Mouse (Mus musculus) left cerebral cortex, postnatal 4 days (tissue): ENCODE data around the gene Zfp827. TPM values are rescaled to one million over a fixed set of nuclear protein-coding genes. Genes with fewer than 3 reads are reported as not detected.
"Not testable (repeated sequence)": the region's sequence is repeated elsewhere in the genome, so short reads cannot be mapped to it uniquely, and the experiment has no call there.

Experiments used
- DNase-seq: peaks from one replicate; pipeline ENCODE4 v3.0.0-alpha.2; 2022
- intact Hi-C: fragments of 180-260 bp; cut with DNase I; formaldehyde crosslinking; loops from one replicate; pipeline ENCODE4 v1.15.1; 2025
- total RNA-seq, 2 experiments: library from RNA; stranded (reverse); gene quantifications; 2 replicates each; pipeline ENCODE4 v1.2.3; 2021

Gene Zfp827
- total RNA-seq, 2 experiments from 2014 or later, result 29.9 to 30.2 TPM

DNA sequence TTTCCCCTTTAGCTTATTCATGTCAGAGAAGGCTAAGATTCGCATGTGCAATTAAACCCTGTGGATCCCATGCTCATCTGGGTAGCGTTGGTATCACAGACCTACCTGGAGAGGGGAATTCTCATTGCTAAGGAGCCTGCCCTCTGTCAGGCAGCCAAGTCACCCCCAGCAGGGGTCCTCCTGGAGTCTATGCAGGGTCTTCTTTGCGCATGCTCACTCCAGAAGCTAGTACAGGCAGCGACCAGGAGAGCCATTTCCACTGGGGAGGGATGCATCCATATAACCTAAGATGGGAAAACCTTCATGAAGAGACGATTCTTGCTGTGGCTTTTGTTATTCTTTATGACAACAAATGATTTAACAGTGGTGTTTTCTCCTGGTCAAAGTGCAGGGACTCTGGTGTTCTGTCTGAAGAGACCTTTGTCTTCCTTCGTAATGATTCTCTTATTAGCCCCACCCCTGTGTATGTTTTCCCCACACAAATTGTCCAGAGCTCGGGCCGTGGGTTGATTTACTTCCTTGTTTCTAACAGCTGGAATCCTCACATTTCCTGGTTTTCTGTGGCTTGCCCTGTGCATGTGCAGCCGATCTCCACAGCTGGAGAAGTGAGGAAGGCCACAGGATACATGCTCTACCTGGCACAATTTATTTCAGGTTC is 75.8 kb downstream of the Zfp827 start:
- DNase-seq, result no peak
- intact Hi-C loops, result no loop called here

DNA sequence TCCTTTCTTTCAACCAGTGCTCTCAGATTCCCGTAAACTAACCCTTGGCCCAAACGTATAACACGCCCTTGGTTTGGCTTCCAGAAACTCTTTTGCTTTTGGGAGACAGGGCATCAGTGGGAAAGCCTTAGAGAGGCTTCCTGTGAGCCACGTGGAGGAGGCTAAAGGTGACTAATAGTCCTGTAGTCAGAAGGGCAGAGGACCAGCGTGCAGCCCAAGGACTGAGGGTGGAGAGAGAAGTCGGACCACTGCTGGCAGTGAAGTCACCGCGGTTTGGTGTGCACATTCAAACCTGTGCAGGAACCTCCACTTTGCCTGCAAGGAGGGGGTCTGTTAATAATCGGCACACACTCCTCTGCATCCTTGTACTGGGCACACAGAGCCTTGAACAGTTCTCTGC is 76.4 kb downstream of the Zfp827 start:
- no peak for DNase-seq
- intact Hi-C loops, result no loop called here

DNA sequence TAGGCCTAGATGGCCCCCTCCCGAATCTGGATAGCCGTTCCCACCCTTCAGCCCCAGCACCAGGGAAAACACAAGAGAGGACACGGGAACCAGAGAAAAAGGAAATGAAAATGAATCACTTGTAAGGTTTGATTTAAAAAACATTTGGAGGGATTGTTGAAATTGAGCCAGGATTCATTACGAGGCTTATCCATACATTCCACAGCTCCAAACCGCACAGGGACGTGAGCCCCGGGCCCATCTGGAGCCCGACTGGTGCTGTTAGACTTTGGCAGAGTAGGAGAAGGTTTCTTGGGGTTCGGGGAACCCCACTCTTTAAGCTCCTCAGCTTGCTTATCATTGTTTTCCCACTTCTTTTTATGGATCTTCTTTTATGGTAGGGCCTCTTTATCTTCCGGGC is 76.9 kb downstream of the Zfp827 start:
- intact Hi-C loops, result no loop called here
- no peak for DNase-seq

DNA sequence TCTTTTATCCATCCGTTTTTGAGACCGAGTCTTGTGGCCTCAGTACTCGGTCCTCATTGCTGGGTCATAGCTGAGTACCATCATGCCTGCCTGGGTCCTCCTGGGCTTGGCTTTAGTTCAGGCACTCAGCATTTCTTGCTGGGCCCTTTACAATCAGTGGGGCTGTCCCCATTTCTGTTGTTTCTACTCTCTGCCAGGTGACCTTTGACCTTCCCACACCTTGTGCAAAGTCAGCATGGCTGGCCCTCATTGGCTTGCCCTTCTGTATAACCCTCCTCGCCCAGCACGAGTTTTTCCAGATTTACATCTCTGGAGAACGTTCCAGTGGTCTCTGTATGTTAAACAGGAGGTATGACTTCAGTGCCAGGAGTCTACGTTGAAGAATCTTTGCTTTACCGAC is 83.2 kb downstream of the Zfp827 start:
- intact Hi-C loops, result no loop called here
- no peak for DNase-seq

DNA sequence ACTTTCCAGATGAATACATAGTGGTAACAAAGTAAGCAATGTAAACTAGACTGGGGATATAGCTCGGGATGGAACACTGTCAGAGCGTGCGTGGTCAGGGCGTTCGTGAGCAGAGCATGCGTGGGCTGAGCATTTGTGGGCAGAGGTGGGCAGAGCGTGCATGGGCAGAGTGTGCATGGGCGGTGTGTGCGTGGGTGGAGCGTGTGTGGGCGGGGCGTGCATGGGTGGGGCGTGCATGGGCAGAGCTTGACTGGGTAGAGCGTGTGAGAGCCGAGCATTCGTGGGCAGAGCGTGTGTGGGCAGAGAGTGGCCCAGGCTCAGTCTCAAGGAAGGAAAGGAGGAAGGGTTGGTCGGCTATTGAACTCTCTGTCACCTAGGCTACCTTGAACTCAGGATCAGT is 84.2 kb downstream of the Zfp827 start:
- no peak for DNase-seq
- intact Hi-C loops, result no loop called here

DNA sequence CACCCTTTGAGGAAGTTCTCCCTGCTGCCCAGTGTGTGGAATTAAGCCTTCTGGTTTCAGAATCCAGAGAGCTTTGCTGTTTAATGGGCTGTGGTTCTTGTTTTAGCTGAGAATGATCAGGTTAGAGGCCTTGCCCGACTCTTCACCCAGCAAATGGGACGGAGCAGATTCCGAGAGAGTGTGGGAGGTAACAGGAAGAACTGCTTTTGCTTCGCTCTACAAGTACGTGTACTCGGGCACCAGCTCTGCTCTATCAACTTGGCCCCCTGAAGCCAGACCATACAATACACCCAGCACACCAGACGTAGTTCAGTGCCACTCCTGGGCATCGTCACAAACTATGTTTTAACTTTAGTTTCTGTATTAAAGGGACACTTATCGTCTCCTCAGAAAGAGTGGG is 85.3 kb downstream of the Zfp827 start:
- intact Hi-C loops, result no loop called here
- DNase-seq, result no peak

DNA sequence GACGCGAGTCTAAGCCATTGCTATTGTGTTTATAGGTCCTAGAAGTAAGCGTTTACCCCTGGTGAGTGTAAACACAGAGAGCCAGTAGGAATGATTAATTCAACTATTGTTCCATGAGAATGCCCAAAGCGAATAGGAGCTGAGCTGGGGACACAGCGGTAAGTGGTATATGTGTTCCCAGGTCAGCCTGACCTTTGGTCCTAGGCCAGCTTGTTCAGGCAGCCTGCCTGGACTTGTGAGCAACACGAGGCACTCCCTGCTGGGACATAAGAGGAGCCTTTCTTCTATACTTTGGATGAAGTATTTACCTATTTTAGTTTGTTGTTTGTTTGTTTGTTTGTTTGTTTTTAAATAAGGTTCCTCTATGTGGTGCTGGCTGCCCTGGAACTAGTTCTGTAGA is 86.3 kb downstream of the Zfp827 start:
- intact Hi-C loops, result no loop called here
- DNase-seq, result no peak

DNA sequence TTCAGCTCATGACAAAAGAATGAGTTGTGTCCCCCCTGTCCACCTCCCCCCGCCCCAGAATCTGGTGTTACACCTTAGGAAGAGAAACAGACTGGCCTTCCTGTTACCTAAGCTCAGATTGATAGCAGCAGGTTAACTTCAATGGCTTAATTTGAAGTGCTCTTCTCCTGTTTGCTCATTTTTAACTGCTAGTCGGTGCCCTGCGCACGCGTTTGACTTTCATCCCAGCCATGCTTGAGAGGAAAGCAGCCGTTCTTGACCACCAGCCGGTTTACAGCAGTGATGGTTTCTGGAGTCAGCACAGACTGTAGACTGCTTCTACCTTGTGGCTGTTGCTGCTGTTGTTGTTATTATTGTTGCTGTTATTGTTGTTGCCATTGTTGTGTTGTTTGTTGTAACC is 88.2 kb downstream of the Zfp827 start:
- DNase-seq, result no peak
- intact Hi-C loops, result no loop called here

DNA sequence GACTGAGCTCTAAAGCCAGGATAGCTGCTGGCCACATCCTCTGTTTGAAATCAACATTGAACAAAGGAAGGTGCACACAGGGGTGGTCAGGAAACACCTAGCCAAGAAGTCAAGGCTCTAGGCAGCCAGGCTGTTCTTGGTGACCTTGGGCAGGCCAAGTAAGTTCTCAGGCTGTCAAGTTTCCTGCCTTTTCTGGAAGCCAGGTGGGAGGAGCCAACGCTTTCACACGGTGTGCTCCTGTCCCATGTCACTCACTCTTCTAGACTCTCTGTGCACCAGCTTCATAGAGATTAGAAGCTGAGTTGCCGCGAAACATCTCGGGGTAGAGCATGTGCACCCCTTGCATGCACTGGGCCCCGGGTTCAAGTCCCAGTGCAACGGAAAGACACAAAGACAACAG is 89.5 kb downstream of the Zfp827 start:
- no peak for DNase-seq
- intact Hi-C loops, result no loop called here

DNA sequence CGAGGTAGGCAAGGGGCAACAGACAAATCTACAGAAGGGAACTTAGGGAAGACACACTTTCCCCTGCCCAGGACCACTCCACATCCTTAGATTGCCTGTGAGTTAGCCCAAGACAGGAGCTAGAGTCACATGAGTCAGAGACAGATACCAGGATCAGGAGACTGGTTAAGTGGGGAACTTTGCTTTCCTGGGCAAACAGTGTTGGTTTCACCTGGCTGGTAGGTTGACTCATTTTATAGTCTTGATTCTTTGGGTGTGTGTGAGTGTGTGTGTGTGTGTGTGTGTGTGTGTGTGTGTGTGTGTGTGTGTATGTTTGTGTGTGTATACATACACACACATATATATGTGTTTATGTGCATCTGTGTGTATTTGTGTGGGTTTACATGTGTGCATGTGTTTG is 93.4 kb downstream of the Zfp827 start:
- intact Hi-C loops, result loop anchor here (10.0 kb wide), 1 partner anchor 87 kb away; no protein-coding TSS in a partner anchor

DNA sequence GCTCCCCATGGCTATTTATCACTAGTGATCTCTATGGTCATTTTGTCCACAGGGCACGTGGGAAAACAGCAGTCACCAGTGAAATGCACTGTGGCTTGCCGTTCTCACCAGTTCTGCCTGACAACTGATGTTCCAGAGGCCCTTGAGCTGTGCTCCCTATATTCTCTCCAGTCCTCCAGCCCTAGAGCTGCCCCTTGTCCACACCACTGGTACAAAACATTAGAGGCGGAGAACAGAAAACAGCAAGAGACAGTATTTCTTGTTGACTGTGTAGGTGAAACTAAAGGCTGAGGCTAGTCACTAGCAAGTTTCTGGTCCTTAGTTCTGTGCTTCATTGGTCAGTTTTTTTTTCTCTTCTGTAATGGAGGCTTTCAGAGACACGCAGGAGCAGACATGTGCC is 96.0 kb downstream of the Zfp827 start:
- DNase-seq, result no peak
- intact Hi-C loops, result loop anchor here (10.0 kb wide), 1 partner anchor 89 kb away; no protein-coding TSS in a partner anchor

More for the DNA sequence above, 93.4 kb downstream of the Zfp827 start:
- no peak for DNase-seq

DNA sequence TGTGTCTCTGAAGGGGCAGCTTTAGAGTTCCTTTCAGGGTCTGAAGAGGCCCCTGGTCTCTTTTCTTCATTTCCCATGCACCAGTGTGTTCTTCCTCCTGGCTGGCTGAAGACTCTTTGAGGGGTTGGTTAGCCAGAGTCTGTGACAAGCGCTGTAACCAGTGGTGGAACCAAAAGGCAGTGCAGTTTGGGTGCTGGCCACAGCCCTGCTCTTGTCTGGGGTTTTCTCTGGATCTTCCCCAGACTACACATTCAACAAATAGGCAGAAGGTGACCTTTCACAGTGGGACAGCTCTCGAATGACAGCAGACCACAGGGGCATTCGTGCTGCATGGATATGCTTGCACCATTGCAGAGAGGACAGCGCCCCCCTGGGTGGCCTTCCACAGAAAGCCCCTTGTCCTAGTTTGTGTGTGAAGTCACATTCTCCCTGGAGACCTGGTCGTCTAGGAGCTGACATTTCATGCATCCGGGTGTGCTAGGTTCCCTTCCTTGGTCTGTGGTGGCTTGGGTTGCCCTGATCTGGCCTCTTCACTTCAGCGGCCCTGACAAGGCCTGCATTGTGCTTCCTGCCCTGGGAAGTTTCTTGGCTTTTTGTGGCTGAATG is 99.1 kb downstream of the Zfp827 start:
- intact Hi-C loops, result loop anchor here (10.0 kb wide), 1 partner anchor 93 kb away; no protein-coding TSS in a partner anchor

DNA sequence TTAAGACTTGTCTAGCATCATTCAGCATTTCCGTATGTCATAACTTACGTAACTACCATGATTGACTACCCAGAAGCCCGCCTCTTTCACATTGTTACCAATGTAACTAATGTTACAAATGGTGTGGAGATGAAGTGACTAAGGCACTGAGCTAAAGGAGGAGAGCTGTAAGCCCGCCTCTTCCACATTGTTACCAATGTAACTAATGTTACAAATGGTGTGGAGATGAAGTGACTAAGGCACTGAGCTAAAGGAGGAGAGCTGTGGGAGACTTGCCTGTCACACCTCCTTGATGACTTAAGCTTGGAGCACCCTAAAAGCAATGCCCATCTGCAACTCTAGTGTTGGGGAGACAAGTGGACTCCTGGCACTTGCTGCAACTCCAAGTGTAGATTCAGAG is 100.3 kb downstream of the Zfp827 start:
- DNase-seq, result not testable (repeated sequence)
- intact Hi-C loops, result loop anchor here (10.0 kb wide), 1 partner anchor 94 kb away; no protein-coding TSS in a partner anchor

More for the DNA sequence above, 99.1 kb downstream of the Zfp827 start:
- DNase-seq, result no peak

DNA sequence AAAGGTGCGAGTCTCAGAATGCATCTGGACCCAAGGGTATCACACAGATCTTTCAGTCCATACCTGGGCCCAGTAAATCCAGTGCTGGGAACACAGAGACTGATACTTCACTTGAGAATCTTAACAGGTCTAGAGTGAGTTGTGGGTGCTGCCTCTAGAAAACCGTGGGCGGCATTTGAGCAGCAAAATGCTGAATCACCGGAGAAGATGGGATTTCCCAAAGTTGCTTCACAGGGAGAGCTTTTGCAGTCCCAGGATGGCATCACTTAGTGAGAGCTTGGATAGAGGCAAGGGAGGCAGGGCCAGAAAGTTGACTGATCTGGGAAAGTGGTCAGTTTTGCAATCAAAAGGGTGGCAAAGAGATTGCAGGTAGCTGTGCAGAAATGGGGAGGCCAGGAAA is 111.4 kb downstream of the Zfp827 start:
- intact Hi-C loops, result no loop called here
- no peak for DNase-seq

DNA sequence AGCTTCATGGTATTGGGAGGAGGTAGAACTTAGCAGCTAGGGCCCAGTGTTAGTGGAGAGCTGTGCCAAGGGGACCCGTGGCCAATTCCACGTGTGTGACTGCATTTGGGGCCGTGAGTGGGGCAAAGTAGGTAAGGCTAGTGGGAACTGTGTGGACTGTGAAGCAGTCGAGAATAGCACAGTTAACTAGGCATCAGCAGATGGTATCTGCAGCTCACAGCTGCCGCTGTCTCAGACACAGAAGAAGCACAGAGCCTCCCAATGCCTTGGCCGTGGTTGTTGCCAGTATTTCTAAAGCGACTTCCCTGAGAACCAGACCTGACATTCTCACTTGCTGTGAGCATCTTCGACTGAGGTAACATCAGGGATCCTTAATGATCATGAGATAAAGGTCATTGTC is 112.7 kb downstream of the Zfp827 start:
- intact Hi-C loops, result no loop called here

DNA sequence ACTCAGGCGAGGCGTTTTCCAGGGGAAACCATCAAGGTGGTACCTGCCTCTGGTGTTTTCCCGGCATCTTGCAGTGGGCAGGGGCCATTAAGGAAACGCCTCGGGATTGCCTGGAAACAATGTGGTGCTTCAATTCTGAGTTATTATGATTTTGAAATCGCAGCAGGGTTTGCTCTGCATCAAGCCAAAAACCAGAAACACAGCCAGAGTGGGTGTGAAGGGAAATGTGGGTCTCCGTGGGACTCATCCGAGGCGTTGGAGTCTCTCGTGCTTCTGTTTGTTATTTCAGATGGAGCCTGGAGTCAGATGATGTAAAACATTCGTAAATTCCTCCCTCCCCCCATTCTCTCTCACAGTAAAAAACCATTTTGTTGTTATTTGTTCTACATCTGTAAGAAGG is 113.4 kb downstream of the Zfp827 start:
- intact Hi-C loops, result no loop called here

More for the DNA sequence above, 112.7 kb downstream of the Zfp827 start:
- DNase-seq, result no peak

DNA sequence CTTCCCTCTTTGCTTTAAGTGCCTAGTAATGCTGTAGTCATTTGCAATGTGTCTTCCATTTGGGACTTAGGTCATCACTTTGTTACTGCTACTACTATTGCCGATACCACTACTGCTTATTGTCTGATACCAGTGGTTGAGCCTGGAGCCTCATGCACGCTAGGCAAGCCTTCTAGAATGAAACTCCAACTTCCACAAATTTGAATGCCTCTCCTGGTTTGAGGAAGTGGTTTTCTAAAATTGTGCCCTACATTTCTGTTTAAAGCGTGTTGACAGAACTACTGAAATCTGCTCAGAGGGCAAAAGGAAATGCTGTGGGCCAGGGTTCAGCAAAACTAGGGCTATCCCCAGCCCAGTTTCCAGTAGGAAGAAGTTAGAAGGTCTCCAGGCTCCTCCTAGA is 115.5 kb downstream of the Zfp827 start:
- intact Hi-C loops, result no loop called here
- no peak for DNase-seq

More for the DNA sequence above, 113.4 kb downstream of the Zfp827 start:
- DNase-seq, result no peak

DNA sequence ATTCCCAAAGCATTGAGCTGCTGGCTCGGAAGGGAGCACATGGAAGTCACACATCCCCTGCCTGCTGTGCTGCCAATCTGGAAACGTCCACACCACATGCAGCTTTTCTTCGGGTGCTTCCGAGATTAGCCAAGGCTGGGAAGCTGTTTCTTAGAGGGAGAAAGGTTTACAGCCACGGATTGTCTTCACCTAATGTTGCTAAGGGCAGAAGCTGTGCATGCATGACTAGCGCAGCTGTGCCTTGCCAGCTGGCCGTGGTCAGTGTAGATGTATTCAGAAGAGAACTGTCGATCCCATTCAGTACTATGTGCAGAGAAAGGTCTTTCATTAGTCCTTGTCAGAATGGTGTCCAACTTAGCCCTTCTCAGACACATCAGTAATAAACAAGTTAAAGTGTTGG is 117.0 kb downstream of the Zfp827 start:
- intact Hi-C loops, result no loop called here
- peak; percentile 46 for DNase-seq

DNA sequence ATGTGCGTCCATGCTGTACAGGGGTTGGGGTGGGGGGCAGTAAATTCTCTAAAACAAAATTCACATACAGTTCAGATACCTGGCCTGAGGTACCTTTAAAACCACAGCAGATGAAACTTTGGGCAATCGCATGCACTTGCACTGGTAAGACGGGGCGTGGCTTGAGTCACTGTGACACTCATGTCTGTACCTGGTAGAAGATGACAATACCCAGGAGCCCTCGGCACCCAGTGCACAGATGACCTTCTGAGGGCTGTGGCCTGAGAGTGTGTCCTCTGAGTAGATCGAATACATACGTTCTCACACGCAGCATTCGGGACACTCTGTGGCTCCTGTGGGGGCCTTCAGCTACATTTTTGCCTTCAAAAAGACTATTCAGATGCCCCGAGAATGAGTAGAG is 117.4 kb downstream of the Zfp827 start:
- intact Hi-C loops, result no loop called here
- no peak for DNase-seq

DNA sequence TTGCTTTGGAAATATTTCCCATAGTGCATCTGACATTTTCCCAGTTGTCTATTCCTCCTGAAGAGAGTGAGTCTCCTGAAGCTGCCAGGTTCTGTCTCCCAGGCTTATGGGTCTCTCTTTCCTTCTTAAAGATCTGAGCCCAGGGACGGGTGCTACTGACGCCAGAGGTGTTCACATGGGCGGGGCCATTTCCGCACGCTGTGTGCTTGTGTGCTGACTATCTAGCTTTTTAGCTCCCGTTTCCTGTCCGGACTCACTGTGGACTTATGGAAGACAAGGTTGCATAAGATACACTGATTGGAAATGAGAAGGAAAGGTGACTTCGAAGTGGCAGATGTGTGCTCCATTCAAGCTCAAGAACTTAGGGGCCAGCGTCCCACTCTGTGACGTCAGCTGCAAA is 120.6 kb downstream of the Zfp827 start:
- intact Hi-C loops, result no loop called here
- no peak for DNase-seq

DNA sequence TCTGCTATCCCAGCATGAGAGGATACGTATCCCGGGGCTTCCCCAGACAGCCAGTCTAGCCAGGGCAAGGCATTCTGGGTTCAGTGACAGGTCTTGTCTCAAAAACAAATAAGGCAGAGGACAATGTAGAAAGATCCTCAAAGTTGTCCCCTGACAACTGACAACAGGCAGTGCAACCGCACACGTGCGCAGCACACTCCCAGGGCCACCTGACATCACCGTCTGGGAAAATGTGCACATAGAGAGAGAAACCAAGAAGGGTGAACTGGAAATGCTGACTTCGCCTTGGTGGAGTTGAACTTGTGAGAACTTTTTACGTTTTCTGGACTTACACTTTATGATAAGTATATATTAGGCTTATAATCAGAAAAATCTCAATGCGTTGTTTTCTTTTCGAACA is 121.6 kb downstream of the Zfp827 start:
- intact Hi-C loops, result no loop called here
- no peak for DNase-seq

DNA sequence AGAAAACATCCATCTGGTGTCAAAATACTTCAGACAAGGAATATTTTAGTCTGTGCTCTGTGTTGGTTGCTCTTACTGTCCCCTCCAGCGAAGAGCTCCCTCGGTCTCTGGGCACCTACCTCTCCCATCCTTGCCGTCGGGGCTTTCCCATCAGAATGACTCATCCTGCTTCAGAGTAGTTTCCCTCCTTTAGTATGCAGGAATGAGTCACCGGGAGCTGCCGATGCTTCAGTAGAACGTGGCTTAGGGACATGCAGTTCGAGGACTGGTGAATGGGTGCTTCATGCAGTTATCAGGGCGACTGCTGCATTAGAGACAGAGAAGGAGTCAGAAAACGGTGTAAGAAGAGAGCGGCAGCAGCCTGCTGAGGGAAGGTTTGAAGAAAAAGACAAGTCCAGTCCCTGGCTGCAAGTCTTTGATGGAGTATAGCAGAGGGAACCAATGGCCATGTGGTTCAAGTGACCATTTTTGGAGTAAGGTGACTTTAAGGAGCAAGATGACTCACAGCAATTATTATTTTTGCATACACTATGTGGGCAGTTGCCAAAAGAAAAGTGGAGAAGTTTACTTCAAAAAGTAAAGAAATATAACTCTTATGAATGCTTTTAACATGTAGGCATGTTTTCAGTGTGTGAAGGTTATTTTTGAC is 122.4 kb downstream of the Zfp827 start:
- no peak for DNase-seq
- intact Hi-C loops, result no loop called here
